Mouse (Mus musculus): Measurements from ENCODE around the gene Fibin.

- no peak for TF ChIP-seq POLR2A (IDR thresholded peaks at IDR 0.05; ENCODE audit: borderline replicate concordance, control insufficient read depth, low read depth, low read length)
- no peak for TF ChIP-seq CTCF (IDR thresholded peaks at IDR 0.05; ENCODE audit: control insufficient read depth, insufficient read depth, low read length)
Measured at GRCm38 (mm10) chr2:110351843-110352251, 11.1 kb downstream of the Fibin start.
